Mouse (Mus musculus): ENCODE results near the gene Fggy.

Gene Fggy

GRCm38 (mm10) chr4:95862781-95863499 lies 305.6 kb downstream of the Fggy start:
- no peak for DNase-seq

- no peak for DNase-seq
Observed at GRCm38 (mm10) chr4:95863500-95863803, 306.1 kb downstream of the Fggy start.

GRCm38 (mm10) chr4:95865251-95865650 lies 307.9 kb downstream of the Fggy start:
- no peak for DNase-seq

GRCm38 (mm10) chr4:95865882-95866281 lies 308.6 kb downstream of the Fggy start:
- no peak for DNase-seq

GRCm38 (mm10) chr4:95867103-95867502 lies 309.8 kb downstream of the Fggy start:
- no peak for DNase-seq

GRCm38 (mm10) chr4:95868348-95868747 lies 311.0 kb downstream of the Fggy start:
- no peak for DNase-seq

GRCm38 (mm10) chr4:95871216-95871881 lies 314.0 kb downstream of the Fggy start:
- DNase-seq = peak; percentile 23

GRCm38 (mm10) chr4:95875896-95876295 lies 318.6 kb downstream of the Fggy start:
- no peak for DNase-seq

GRCm38 (mm10) chr4:95877436-95877835 lies 320.1 kb downstream of the Fggy start:
- no peak for DNase-seq

- no peak for DNase-seq
Observed at GRCm38 (mm10) chr4:95881751-95882350, 324.5 kb downstream of the Fggy start.

- no peak for DNase-seq
Observed at GRCm38 (mm10) chr4:95884184-95885145, 327.2 kb downstream of the Fggy start.

- DNase-seq = no peak
Observed at GRCm38 (mm10) chr4:95895199-95895754, 338.0 kb downstream of the Fggy start.

- DNase-seq = no peak
Observed at GRCm38 (mm10) chr4:95896571-95896970, 339.3 kb downstream of the Fggy start.

- DNase-seq = no peak
Observed at GRCm38 (mm10) chr4:95897236-95897874, 340.0 kb downstream of the Fggy start.

- DNase-seq = no peak
Observed at GRCm38 (mm10) chr4:95898714-95899113, 341.4 kb downstream of the Fggy start.

GRCm38 (mm10) chr4:95899926-95900712 lies 342.8 kb downstream of the Fggy start:
- no peak for DNase-seq

- no peak for DNase-seq
Observed at GRCm38 (mm10) chr4:95900815-95901214, 343.5 kb downstream of the Fggy start.

GRCm38 (mm10) chr4:95906141-95906540 lies 348.8 kb downstream of the Fggy start:
- DNase-seq = no peak

- no peak for DNase-seq
Observed at GRCm38 (mm10) chr4:95909689-95910654, 352.7 kb downstream of the Fggy start.

- DNase-seq = no peak
Observed at GRCm38 (mm10) chr4:95913026-95913425, 355.7 kb downstream of the Fggy start.
